Mouse (Mus musculus): ENCODE data around the gene Pecam1.
"Not testable (repeated sequence)": the region's sequence is repeated elsewhere in the genome, so short reads cannot be mapped to it uniquely, and the experiment has no call there.

The Pecam1 gene

GRCm38 (mm10) chr11:106665328-106665727, 85.1 kb downstream of the Pecam1 start:
- DNase-seq: peak; percentile 78 to 85

- DNase-seq: no peak
Observed at GRCm38 (mm10) chr11:106664691-106665090, 85.7 kb downstream of the Pecam1 start.

- peak in 1 of 2 experiments; percentile 40 for DNase-seq
Observed at GRCm38 (mm10) chr11:106663838-106664237, 86.6 kb downstream of the Pecam1 start.

GRCm38 (mm10) chr11:106662634-106663407, 87.6 kb downstream of the Pecam1 start:
- DNase-seq: no peak

- DNase-seq: peak; percentile 50 to 58
Observed at GRCm38 (mm10) chr11:106660453-106661081, 89.9 kb downstream of the Pecam1 start.

GRCm38 (mm10) chr11:106659598-106660295, 90.7 kb downstream of the Pecam1 start:
- peak; percentile 81 to 89 for DNase-seq

GRCm38 (mm10) chr11:106658051-106658880, 92.2 kb downstream of the Pecam1 start:
- DNase-seq: peak; percentile 87 to 91

GRCm38 (mm10) chr11:106656896-106657498, 93.4 kb downstream of the Pecam1 start:
- not testable (repeated sequence) for DNase-seq

GRCm38 (mm10) chr11:106648347-106648746, 102.1 kb downstream of the Pecam1 start:
- DNase-seq: peak; percentile 75 to 79

- no peak for DNase-seq
Observed at GRCm38 (mm10) chr11:106642966-106643637, 107.3 kb downstream of the Pecam1 start.

GRCm38 (mm10) chr11:106641580-106641979, 108.8 kb downstream of the Pecam1 start:
- DNase-seq: no peak

GRCm38 (mm10) chr11:106640059-106640458, 110.4 kb downstream of the Pecam1 start:
- DNase-seq: no peak

GRCm38 (mm10) chr11:106639356-106639692, 111.1 kb downstream of the Pecam1 start:
- no peak for DNase-seq

GRCm38 (mm10) chr11:106638551-106639355, 111.7 kb downstream of the Pecam1 start:
- no peak for DNase-seq

- DNase-seq: peak in 1 of 2 experiments; percentile 29
Observed at GRCm38 (mm10) chr11:106637754-106638153, 112.7 kb downstream of the Pecam1 start.

GRCm38 (mm10) chr11:106635946-106636345, 114.5 kb downstream of the Pecam1 start:
- no peak for DNase-seq

GRCm38 (mm10) chr11:106634175-106634574, 116.3 kb downstream of the Pecam1 start:
- DNase-seq: not testable (repeated sequence)

- DNase-seq: no peak
Observed at GRCm38 (mm10) chr11:106633456-106633855, 117.0 kb downstream of the Pecam1 start.

- DNase-seq: peak; percentile 65 to 71
Observed at GRCm38 (mm10) chr11:106627692-106628091, 122.7 kb downstream of the Pecam1 start.

GRCm38 (mm10) chr11:106625577-106625976, 124.9 kb downstream of the Pecam1 start:
- no peak for DNase-seq

GRCm38 (mm10) chr11:106623629-106624028, 126.8 kb downstream of the Pecam1 start:
- peak; percentile 37 to 51 for DNase-seq

All from lung, adult 18-20 months (tissue).